Mouse (Mus musculus): Measurements from ENCODE around the gene Rprml.

Rprml gene

GRCm38 (mm10) chr11:103698226-103698625, 48.9 kb downstream of the Rprml start:
- in situ Hi-C loops (cut with MboI; ENCODE audit: unreplicated experiment in 2 of 2), result loop anchor here in 1 of 2 experiments (25.0 kb wide), 1 partner anchor 586 kb away; the partner anchor contains the start of genes Acbd4, Hexim1 and Plcd3

All from v-Abl transformed pro-B cells (cell line).